Mouse (Mus musculus) ovary, postnatal 36 days (tissue): ENCODE measurements around the gene Ppp6r2.

Experiments used
- DNase-seq: peaks from one replicate; pipeline ENCODE4 v3.0.0; 2022; ENCODE audit warnings: low spot score, mixed read lengths

The Ppp6r2 gene

DNA sequence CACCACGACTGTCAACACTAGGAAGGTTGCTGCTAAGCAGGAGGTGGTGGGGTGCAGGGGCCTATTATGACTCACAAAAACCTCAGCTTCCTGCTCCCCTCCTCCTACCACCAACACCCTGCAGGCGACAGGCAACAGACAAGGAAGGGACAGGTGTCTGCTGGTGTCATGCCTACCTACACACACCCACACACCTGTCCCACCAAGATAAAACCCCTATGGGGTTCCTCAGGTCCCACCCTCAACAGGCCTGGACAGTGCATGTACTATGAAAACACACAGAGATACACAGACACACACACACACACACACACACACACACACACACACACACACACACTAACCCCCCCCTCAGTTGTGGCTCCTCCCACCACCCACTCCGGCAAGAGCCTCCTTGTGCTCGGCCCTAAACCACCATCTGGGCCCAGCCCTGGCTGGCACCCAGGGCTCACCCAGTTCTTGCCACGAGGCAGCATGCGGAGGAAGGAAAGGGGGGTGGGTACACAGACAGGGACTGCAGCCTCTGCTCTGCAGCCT, 98.7 kb downstream of the Ppp6r2 start:
- DNase-seq, result peak; percentile 22

DNA sequence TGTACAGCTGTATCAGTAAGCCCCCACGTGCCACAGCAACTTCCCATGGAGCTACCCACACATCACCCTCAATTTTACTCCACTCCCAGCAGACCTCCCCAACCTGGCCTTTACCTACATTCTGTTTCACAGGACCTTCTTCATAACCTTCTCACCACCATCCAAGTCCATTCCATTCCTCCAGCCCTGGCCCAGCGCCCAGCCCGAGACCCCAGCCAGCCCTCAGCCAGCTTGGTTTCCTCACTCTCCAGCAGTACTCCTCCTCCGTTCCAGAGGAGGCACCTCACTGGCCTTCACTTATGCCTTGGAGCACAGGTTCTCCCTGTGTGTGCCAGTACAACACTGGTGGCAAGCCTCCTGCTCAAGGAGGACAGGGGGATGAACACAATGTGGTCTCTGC, 102.0 kb downstream of the Ppp6r2 start:
- peak; percentile 13 for DNase-seq

DNA sequence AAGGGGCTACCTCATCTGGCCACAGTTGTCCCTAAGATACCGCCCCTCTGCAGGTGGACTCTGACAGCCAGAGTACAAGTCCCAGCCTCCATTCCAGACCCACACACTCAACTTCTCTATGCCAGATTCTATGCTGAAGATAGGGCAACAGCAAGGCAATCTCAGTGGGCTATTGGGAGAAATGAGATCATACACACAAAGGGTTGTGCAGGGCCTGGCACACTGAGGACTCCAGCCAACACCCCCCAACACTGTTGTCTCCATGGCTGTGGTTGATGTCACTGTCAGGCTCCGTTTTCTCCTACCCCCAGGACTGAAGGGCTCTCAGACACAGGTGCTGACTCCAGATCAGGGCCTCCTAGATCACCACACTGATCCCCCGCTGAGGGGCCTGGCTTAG, 102.8 kb downstream of the Ppp6r2 start:
- DNase-seq, result no peak

DNA sequence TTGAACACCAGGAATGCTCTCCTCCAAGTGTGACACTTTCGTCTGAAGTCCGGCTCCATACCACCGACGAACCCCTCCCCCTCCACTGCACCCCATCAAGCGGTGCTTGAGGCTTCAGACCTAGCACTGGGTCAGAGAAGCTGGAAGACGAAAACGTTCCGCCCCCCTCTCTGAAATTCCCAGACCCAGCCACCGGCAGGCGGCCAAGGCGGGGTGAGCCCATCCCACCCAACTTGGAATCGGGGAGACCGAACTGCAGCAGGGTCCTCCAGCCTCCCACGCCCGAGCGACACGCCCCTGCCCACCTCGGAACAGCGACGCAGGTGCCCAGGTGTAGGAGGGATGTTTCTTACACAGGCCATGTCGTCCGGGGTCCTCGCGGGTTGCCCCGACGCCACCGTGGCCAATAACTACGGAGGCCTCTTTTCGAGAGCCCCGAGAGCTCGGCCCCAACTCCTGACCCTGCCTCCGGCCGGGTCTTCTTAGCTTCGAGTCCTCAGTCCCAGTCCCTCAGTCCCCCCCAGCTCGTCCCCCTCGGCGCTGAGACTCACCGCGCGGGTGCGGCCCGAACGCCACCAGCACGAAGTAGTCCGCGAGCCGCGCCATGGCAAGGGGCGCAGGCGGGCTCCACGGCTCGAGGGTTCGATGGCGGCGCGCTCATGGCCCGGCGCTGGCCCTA, 103.3 kb downstream of the Ppp6r2 start:
- peak; percentile 37 for DNase-seq

DNA sequence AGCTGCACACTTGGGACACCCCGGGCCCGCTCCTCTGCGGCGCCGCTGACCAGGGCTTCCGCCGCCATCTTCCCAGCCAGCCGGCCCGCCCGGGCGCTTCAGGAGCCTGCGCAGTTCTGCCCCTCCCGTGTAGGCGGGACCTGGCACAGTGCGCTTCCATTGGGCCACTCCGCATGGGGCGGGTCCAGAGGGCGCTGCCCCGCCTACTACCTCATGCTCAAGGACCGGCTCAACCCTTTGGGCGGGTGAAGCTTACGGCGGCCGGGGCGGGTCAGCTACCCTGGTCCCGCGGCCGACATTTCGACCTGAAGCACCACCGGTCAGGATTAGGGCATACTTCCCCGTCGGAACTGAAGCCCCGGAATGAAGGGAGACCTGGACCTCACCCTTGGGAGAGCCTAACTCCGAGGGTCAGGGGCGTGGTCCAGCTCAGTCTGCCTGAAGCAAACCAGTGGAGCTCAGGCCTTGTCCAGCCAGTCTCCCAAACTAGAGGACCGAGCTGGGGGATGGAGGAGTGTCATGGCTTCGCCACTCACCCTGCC, 103.9 kb downstream of the Ppp6r2 start, which contains the start of gene Sbf1:
TSS of gene Sbf1 (minus strand) at position 122 of the 542 bp plus-strand sequence.
- DNase-seq, result peak; percentile 98

DNA sequence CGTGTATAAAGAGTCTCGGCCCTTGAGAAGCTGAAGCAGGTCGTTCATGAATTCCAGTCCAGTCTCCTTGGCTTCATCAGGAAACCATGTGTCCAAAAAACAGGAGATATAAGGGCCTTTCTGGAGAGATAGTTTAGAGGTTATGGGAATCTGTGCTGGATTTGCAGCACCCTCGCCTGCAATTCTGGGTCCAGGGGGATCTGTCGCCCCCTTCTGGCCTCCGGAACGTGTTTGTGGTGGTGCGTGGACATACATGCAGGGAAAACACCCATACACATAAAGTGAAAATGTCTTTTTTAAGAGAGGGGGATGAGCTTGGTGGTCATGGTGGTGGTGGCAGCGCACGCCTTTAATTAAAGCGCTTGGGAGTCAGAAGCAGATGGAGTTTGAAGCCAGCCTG, 104.8 kb downstream of the Ppp6r2 start:
- DNase-seq, result peak; percentile 14

DNA sequence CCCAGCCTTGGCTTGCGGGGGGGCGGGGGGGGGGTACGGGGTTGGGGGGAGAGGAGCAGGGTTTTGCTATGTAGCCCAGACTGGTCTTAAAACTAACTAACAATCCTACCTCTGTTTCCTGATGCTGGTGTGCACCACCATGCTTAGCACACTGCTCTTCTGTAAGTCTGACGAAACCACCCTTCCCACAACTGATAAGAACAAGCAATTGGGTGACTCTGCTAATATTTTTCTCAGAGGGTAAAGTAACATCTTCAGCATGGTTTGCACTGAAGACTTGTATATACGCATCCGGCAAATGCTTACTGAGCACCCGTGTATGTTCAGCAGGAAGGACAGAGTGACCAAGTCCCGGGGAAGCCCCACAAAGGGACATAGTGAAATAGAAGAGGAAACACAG, 109.9 kb downstream of the Ppp6r2 start:
- DNase-seq, result no peak

DNA sequence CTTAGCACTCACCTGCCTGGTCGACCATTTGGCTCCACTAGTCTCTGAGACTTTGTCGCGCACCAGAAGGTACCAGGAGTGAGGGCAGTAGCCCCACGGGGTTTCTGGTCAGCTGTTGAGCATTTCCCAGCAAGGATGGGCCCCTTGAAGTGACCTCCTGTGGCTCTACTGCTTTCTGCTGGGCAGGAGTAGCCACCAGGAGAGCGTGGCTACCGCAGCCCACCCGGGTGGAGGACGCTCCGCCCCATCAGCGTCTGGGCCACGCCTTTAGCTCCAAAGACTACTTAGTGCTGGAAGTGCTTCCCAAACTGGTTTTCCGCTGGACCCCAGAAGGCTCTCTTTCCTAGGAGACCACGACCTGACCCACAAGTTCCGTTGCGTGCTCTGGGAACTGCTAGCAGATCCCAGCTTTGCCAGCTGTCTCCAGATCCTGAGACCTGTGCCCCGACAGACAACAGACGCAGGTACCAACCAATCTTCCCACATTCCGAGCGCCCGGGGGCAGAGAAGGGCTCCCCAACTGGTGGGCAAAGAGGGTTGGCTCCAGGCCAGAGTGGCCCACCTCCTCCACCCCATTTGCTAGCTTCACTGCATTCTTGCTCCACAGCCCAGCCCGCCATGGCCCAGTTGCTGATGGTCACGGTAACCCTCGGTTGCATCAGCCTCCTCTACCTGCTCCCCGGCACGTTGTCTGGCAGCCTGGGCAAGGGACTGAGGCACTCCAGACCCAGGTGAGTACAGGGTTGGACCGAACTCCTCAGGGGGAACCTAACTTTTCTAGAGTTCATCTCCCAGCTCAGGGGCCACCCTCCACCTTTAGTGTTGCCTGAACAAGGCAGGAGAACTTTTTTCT, 111.5 kb downstream of the Ppp6r2 start, which contains the start of gene Adm2:
TSS of gene Adm2 (plus strand) at position 51 of the 853 bp plus-strand sequence.
- no peak for DNase-seq

DNA sequence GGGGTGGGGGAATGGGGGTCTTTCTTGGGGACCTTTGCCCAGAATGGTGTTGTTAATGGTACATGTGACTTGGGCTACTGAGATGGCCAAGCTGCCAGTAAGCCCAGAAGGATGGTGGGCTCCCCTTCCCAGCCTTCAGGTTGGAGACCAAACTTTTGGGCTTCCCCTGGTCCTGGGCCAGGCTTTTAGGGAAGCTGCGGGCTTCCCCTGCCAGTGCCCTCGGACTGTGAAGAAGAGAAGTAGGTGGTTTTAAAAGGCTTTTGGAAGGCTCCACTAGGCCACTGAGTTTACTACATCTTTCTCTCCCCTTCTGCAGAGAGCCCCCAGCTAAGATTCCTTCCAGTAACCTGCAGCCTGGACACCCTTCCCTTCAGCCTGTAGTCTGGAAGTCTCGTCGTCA, 112.3 kb downstream of the Ppp6r2 start:
- DNase-seq, result no peak

DNA sequence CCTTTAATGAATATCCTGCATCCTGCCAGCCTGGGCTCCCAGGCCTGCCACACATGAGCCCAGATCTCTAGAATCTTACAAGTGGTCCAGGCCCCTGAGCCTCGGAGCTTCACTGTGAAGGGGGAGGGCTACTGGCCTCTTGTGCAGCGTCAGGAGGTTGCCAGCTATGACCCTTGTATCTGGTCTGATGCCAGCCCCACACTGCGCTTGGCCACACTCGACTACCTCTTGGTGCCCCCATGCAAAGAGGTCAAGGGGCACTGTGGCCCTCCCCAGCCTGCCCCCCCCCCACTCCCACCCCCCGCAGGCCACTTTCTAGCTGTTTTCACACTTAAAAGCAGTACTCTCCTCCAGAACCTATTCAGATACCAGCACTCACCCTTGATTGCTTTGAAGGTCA, 115.1 kb downstream of the Ppp6r2 start:
- no peak for DNase-seq

DNA sequence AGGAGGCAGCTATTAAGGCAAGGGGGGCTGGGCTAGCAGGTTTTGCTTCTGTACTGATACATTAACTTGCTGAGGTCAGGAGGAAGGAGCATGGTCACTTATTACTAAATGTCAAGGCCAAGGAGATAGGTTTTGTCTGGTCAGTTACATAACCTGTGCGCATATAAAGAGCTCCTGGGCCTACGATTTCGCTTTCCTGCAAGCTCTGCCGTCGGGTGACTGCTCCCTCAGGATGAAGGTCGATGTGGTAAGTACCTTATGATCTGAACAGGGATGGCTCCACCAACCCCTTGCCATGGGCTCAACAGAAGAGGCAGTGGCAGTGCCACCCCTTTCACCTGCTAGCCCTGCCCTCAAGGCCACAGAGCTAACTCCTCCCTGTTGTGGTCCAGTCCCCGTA, 122.9 kb downstream of the Ppp6r2 start, which contains the start of gene Miox:
TSS of gene Miox (plus strand) at position 128 of the 400 bp plus-strand sequence.
- no peak for DNase-seq

DNA sequence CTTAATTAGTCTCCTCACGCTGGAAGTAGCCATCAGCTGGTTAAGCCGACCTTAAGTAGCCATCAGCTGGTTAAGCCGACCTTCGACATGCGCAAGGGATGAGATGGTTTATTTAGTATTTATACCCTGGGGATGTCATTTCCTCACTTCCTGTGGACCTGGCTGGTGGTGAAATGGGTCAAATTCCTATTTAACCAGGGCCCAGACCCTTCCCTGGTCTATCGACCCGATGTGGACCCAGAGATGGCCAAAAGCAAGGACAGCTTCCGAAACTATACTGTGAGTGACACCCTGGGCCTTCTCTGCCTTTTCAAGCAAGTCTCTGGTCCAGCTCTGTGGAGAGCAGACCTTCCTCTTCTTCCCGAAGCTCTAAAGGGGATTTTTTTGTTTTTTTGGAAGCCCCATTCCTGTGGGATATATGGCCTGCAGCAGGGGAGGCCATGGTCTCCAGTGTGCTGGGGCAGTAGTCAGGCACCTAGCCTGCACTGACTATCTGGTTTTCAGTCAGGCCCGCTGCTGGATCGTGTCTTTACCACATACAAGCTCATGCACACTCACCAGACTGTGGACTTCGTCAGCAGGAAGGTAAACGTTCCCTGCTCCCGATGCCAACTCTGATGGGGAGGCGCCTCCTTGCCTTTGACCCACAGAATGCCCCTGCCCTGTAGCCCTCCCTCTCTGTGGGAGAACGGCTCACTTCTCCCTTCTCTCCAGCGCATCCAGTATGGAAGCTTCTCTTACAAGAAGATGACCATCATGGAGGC, 123.6 kb downstream of the Ppp6r2 start:
- DNase-seq, result no peak

DNA sequence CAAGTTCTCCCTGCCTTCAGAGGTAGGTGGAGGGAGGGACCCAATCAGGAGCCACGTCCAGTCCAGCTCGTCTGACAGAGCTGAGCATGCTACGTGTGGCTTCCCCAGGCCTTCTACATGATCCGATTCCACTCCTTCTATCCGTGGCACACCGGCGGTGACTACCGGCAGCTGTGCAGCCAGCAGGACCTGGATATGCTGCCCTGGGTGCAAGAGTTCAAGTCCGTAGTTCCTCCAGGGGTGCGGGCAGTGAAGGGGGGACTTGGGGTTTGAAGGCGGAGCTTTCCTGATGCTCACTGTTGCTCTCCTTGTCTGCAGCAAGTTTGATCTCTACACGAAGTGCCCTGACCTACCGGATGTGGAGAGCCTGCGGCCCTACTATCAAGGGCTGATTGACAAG, 125.1 kb downstream of the Ppp6r2 start:
- no peak for DNase-seq
